Mouse (Mus musculus): ENCODE measurements around the gene Polr2g. TPM values are rescaled to one million over a fixed set of nuclear protein-coding genes. Genes with fewer than 3 reads are reported as not detected.

Polr2g gene
- polyA plus RNA-seq, 1 experiment from 2014 or later = 168 TPM

DNA sequence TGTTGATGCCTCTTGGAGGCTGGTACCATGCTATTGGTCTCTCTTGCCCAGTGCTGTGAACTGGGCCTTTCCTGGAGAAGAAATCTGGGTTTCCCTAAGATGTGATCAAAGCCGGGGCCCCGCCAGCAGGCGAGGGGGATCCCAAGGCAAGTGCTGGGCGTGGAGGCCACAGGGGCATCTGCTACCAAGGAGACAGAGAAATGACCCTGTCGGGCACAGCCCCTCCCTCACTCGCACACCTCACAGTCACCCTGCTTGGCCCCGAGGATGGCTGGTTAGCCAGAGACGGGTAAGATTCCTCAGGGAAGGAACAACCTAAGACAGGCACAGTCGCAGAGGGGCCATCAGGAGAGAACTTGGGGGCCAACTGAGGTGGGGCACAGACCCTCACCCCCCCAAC is 32.8 kb downstream of the Polr2g start:
- peaks cover 5% of the 10 kb centered on the region for H3K4me1 ChIP-seq (ENCODE audit: insufficient read depth, low read length)
- H3K9me3 ChIP-seq (ENCODE audit: low read length) = peaks cover 8% of the 10 kb centered on the region; the same call in 1 of the 2 replicates
- no peaks in the 10 kb centered on the region for H3K27me3 ChIP-seq (ENCODE audit: insufficient read depth, low read length)
- H3K9ac ChIP-seq (replicated peaks; ENCODE audit: low read length) = no peak overlapping the region
- ATAC-seq (ENCODE audit: low FRiP score, low TSS enrichment) = no peak
- no peak overlapping the region for H3K27ac ChIP-seq (ENCODE audit: low read length)
- WGBS = 98% methylated on average over 9 of the region's 9 CpGs
- H3K4me2 ChIP-seq (replicated peaks; ENCODE audit: low read depth, low read length) = no peak overlapping the region
- no peak overlapping the region for H3K4me3 ChIP-seq (ENCODE audit: low read length)
- H3K36me3 ChIP-seq (ENCODE audit: insufficient read depth, low read length) = peaks cover 76% of the 10 kb centered on the region

DNA sequence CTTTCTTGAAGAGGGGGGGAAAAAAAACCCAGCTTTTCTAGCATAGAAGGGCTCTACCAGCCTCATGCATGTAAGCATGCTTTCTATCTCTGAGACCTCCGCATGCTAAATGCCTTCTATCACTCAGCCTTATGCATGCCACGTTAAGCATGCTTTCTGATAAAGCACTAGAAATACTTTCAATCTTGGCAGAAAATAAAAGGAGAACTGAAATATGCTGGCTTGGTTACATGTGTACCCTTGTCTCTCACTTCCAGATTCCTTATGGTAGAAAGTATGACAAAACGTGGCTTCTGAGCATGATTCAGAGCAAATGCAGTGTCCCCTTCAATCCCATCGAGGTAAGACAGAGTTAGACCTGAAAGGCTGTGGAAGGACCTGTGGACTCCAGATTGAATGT is 35.1 kb downstream of the Polr2g start:
- Histone ChIP-seq H3K9ac (replicated peaks; ENCODE audit: low read length) (no peak overlapping the region), H3K27me3 (ENCODE audit: insufficient read depth, low read length) (no peaks in the 10 kb centered on the region), H3K4me2 (replicated peaks; ENCODE audit: low read depth, low read length) (no peak overlapping the region), H3K36me3 (ENCODE audit: insufficient read depth, low read length) (peaks cover 62% of the 10 kb centered on the region), H3K9me3 (ENCODE audit: low read length) (peaks cover 8% of the 10 kb centered on the region; the same call in 1 of the 2 replicates), H3K4me3 (ENCODE audit: low read length) (no peak overlapping the region), H3K4me1 (ENCODE audit: insufficient read depth, low read length) (peaks cover 6% of the 10 kb centered on the region; the same call in 1 of the 2 replicates), H3K27ac (ENCODE audit: low read length) (no peak overlapping the region)
- no peak for ATAC-seq (ENCODE audit: low FRiP score, low TSS enrichment)
- 92% methylated on average over 4 of the region's 4 CpGs for WGBS

DNA sequence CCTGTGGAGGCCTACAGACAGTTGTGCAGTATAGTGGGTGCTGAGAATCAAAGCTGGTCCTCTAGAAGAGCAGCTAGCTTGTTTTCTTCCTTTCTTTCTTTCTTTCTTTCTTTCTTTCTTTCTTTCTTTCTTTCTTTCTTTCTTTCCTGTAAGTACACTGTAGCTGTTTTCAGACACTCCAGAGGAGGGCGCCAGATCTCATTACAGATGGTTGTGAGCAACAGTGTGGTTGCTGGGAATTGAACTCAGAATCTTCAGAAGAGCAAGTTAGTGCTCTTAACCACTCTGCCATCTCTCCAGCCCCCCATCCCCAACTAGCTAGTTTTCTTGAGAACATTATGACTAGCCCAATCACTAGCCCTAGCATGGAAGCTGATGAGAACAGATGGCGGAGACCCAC is 37.6 kb downstream of the Polr2g start:
- no peak for ATAC-seq (ENCODE audit: low FRiP score, low TSS enrichment)
- 96% methylated on average over 2 of the region's 2 CpGs for WGBS

DNA sequence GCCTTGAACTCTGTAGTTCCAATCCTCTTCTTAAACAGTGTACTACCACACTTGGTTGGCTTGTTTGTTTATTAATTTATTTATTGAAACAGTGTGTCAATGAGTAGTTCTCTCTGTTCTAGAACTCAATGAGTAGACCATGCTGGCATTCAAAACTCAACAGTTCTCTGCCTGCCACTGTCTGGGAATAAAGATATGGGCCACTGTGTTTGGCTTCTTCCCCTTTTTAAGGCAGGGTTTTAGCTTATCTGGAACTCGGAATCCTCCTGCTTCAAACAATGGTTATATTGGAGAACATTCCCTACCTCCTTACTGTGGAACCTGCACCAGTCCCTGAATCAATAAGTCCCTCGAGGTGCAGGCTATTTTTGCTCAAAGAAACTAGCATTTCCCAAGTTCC is 39.5 kb downstream of the Polr2g start:
- H3K27ac ChIP-seq (ENCODE audit: low read length) = no peak overlapping the region
- H3K4me3 ChIP-seq (ENCODE audit: low read length) = no peak overlapping the region
- H3K4me2 ChIP-seq (replicated peaks; ENCODE audit: low read depth, low read length) = no peak overlapping the region
- H3K36me3 ChIP-seq (ENCODE audit: insufficient read depth, low read length) = peaks cover 29% of the 10 kb centered on the region
- H3K27me3 ChIP-seq (ENCODE audit: insufficient read depth, low read length) = no peaks in the 10 kb centered on the region
- no peak overlapping the region for H3K9ac ChIP-seq (replicated peaks; ENCODE audit: low read length)
- WGBS = 91% methylated on average over 2 of the region's 2 CpGs
- peaks cover 24% of the 10 kb centered on the region for H3K4me1 ChIP-seq (ENCODE audit: insufficient read depth, low read length)
- ATAC-seq (ENCODE audit: low FRiP score, low TSS enrichment) = no peak
- H3K9me3 ChIP-seq (ENCODE audit: low read length) = no peaks in the 10 kb centered on the region

More for the DNA sequence above, 37.6 kb downstream of the Polr2g start:
- Histone ChIP-seq H3K4me2 (replicated peaks; ENCODE audit: low read depth, low read length) (no peak overlapping the region), H3K27ac (ENCODE audit: low read length) (no peak overlapping the region), H3K9me3 (ENCODE audit: low read length) (peaks cover 7% of the 10 kb centered on the region; the same call in 1 of the 2 replicates), H3K36me3 (ENCODE audit: insufficient read depth, low read length) (peaks cover 37% of the 10 kb centered on the region), H3K27me3 (ENCODE audit: insufficient read depth, low read length) (no peaks in the 10 kb centered on the region), H3K4me3 (ENCODE audit: low read length) (no peak overlapping the region), H3K4me1 (ENCODE audit: insufficient read depth, low read length) (peaks cover 16% of the 10 kb centered on the region), H3K9ac (replicated peaks; ENCODE audit: low read length) (no peak overlapping the region)

DNA sequence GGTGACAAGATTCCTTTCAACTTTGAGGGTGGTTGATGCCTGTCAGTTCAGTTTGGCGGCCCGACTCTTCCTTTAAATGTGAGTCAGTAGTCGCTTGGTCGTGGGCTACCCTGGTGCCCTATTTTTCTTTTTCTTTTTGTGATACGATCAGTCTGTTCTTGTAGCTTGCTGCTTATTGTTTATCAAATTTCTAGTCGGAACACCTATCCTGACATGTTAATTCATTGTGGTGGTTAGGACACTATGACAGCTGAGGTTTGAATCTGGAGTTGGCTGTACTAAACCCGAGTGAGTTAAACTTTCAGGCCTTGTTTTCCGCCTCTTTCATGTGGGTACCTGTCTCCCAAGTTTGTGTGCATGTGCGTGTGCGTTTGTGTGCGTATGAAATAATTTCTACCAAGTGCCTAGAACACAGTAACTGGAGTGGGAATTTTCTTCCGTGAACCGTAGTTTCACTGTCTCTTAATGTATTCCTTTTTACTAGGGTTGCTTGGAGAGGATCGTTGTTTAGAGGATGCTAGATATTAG is 40.8 kb downstream of the Polr2g start:
- Histone ChIP-seq H3K36me3 (ENCODE audit: insufficient read depth, low read length) (peaks cover 28% of the 10 kb centered on the region), H3K4me1 (ENCODE audit: insufficient read depth, low read length) (peaks cover 24% of the 10 kb centered on the region), H3K27me3 (ENCODE audit: insufficient read depth, low read length) (no peaks in the 10 kb centered on the region), H3K4me2 (replicated peaks; ENCODE audit: low read depth, low read length) (peak overlapping the region; percentile 69), H3K9ac (replicated peaks; ENCODE audit: low read length) (peak overlapping the region; percentile 98), H3K9me3 (ENCODE audit: low read length) (no peaks in the 10 kb centered on the region), H3K27ac (ENCODE audit: low read length) (peak overlapping the region; percentile 93), H3K4me3 (ENCODE audit: low read length) (peak overlapping the region; percentile 97)
- 3% methylated on average over 14 of the region's 14 CpGs for WGBS
- no peak for ATAC-seq (ENCODE audit: low FRiP score, low TSS enrichment)

DNA sequence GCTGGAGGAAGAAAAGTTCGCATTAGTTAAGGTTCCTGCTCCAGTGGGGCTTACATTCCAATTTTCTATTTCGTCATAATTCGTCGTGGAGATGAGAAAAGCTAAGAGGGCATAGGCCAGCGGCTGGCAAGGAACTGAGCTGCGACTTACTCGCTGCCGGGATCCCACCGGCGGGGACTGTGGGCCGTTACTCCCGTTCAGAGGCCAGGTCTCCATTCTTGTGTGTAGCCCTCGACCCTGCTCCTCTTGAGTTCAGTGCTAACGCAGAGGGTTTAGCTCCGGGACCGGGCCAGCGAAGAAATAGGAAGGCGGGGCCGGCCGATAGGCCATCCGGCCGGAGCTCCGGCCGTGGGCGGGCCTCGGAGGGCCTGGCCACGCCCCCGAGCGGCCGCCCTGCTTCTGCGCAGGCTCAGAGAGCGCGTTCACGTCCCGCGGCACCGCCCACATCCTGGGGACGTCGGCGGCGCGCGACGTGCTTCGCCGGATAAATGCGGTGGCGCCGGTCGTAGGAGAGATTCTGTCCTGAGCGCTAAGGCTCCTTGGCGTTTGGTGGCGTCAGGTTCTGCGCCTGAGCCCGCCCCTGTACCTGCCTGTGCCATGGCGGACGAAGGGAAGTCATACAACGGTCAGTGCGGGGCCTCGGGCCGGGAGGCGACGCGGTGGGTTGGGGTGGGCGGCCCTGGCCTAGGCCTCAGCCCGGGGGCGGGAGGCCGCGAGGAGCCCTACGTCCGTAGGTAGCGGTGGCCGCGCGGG is 41.6 kb downstream of the Polr2g start, which contains the start of gene Nxf1:
Gene Nxf1, plus strand, starts transcription at position 439 of the 753 bp plus-strand sequence.
- peak within 1 kb of the TSS; percentile 69 for H3K4me2 ChIP-seq (replicated peaks; ENCODE audit: low read depth, low read length)
- peak within 1 kb of the TSS; percentile 93 for H3K27ac ChIP-seq (ENCODE audit: low read length)
- no peaks in the 10 kb centered on the region for H3K9me3 ChIP-seq (ENCODE audit: low read length)
- H3K9ac ChIP-seq (replicated peaks; ENCODE audit: low read length) = peak within 1 kb of the TSS; percentile 98
- H3K4me3 ChIP-seq (ENCODE audit: low read length) = peak within 1 kb of the TSS; percentile 97
- ATAC-seq (ENCODE audit: low FRiP score, low TSS enrichment) = peak; percentile 95
- H3K4me1 ChIP-seq (ENCODE audit: insufficient read depth, low read length) = peaks cover 24% of the 10 kb centered on the region
- H3K27me3 ChIP-seq (ENCODE audit: insufficient read depth, low read length) = no peaks in the 10 kb centered on the region
- WGBS = under 1% methylated on average over 74 of the region's 75 CpGs
- peaks cover 31% of the 10 kb centered on the region for H3K36me3 ChIP-seq (ENCODE audit: insufficient read depth, low read length)

DNA sequence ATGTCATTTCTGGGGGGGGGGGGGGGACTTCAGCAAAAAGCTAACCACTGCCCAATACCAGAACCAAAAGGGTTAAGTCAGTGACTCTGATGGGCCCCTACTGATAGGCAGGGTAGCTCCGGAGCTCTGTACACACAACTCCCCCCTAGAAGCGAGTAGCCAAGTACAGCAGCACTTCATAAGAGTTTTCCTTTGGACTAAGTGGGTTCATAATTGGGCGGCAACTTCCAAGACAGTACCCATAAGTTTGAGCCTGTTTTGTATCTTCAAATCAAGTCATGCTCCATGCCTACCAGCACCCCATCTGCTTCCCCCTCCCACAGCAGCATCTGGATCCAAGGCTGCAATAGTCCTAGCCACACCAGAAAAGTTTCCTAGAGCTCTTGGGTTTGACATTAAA is 42.7 kb downstream of the Polr2g start:
- 73% methylated on average over 3 of the region's 3 CpGs for WGBS
- Histone ChIP-seq H3K9ac (replicated peaks; ENCODE audit: low read length) (0 out of 2 replicates have a peak overlapping the region, but pooled peaks have one; percentile 9), H3K4me2 (replicated peaks; ENCODE audit: low read depth, low read length) (peak overlapping the region; percentile 69), H3K4me1 (ENCODE audit: insufficient read depth, low read length) (peaks cover 24% of the 10 kb centered on the region), H3K9me3 (ENCODE audit: low read length) (no peaks in the 10 kb centered on the region), H3K27me3 (ENCODE audit: insufficient read depth, low read length) (no peaks in the 10 kb centered on the region), H3K27ac (ENCODE audit: low read length) (no peak overlapping the region), H3K4me3 (ENCODE audit: low read length) (peak overlapping the region; percentile 97), H3K36me3 (ENCODE audit: insufficient read depth, low read length) (peaks cover 41% of the 10 kb centered on the region)
- no peak for ATAC-seq (ENCODE audit: low FRiP score, low TSS enrichment)

DNA sequence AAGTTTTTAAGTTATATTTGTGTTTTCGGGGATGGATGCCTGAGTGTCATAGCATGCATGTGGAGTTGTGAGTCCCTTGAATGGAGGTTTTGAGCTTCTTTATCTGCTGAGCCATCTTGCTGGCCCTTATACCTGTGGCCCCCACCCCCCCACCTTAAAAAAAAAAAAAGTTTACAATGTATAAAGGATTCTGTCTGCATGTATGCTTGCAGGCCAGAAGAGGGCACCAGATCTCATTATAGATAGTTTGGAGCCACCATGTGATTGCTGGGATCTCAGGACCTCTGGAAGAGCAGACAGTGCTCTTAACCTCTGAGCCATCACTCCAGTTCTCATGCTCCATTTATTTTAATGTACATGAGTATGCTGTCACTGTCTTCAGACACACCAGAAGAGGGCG is 51.0 kb downstream of the Polr2g start:
- H3K9me3 ChIP-seq (ENCODE audit: low read length) = no peaks in the 10 kb centered on the region
- H3K4me3 ChIP-seq (ENCODE audit: low read length) = no peak overlapping the region
- H3K36me3 ChIP-seq (ENCODE audit: insufficient read depth, low read length) = peaks cover 88% of the 10 kb centered on the region
- no peak for ATAC-seq (ENCODE audit: low FRiP score, low TSS enrichment)
- H3K27me3 ChIP-seq (ENCODE audit: insufficient read depth, low read length) = no peaks in the 10 kb centered on the region
- H3K9ac ChIP-seq (replicated peaks; ENCODE audit: low read length) = no peak overlapping the region
- 63% methylated on average over 2 of the region's 2 CpGs for WGBS
- no peak overlapping the region for H3K4me2 ChIP-seq (replicated peaks; ENCODE audit: low read depth, low read length)
- peaks cover 10% of the 10 kb centered on the region for H3K4me1 ChIP-seq (ENCODE audit: insufficient read depth, low read length)
- no peak overlapping the region for H3K27ac ChIP-seq (ENCODE audit: low read length)

DNA sequence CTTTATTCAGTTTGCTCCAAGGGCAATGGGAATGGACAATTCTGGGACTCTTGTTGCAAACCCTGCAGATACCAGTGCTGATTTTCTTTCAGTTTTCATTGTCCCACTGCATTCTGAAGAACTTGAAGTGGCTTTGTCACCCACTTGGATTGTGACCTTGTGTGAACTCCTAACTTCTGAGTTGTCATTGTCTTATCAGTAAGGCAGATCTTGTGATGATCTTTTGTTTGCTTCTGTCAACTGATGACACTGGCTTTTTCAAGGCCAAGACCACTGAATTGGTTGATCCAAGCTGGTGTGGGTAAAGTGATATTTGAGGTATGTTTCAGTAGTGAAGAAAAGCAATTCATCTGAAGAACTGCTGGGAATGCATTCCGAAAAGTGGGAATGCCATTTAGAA is 53.0 kb downstream of the Polr2g start:
- no peak overlapping the region for H3K4me2 ChIP-seq (replicated peaks; ENCODE audit: low read depth, low read length)
- no peak overlapping the region for H3K27ac ChIP-seq (ENCODE audit: low read length)
- no peak for ATAC-seq (ENCODE audit: low FRiP score, low TSS enrichment)
- no peaks in the 10 kb centered on the region for H3K27me3 ChIP-seq (ENCODE audit: insufficient read depth, low read length)
- H3K4me1 ChIP-seq (ENCODE audit: insufficient read depth, low read length) = peaks cover 19% of the 10 kb centered on the region
- no peaks in the 10 kb centered on the region for H3K9me3 ChIP-seq (ENCODE audit: low read length)
- no peak overlapping the region for H3K4me3 ChIP-seq (ENCODE audit: low read length)
- H3K9ac ChIP-seq (replicated peaks; ENCODE audit: low read length) = no peak overlapping the region
- 94% methylated on average over 1 of the region's 1 CpGs for WGBS
- peaks cover 71% of the 10 kb centered on the region for H3K36me3 ChIP-seq (ENCODE audit: insufficient read depth, low read length)
